Mouse (Mus musculus) testis, adult 2 months (tissue): ENCODE data around the gene Ip6k2. TPM values are rescaled to one million over a fixed set of nuclear protein-coding genes. Genes with fewer than 3 reads are reported as not detected.
A peak's percentile ranks its signal among the peaks of the same experiment; 100 is the strongest.

Experiments
- H3K27ac ChIP-seq: fragments of 200-500 bp; 2 replicates; pipeline ENCODE4 v1.5.1; 2012; ENCODE audit warnings: low read depth, low read length; ENCODE audit not compliant: control insufficient read depth, insufficient read depth
- H3K27me3 ChIP-seq: fragments of 200-500 bp; 2 replicates; pipeline ENCODE4 v1.6.1; 2012; ENCODE audit warnings: mild to moderate bottlenecking, low read length, moderate library complexity; ENCODE audit not compliant: control insufficient read depth, insufficient read depth
- H3K36me3 ChIP-seq: fragments of 200-500 bp; 2 replicates; pipeline ENCODE4 v1.6.1; 2012; ENCODE audit warnings: mild to moderate bottlenecking, low read length; ENCODE audit not compliant: control insufficient read depth, insufficient read depth
- H3K4me1 ChIP-seq: fragments of 200-500 bp; 2 replicates; pipeline ENCODE4 v1.6.1; 2012; ENCODE audit warnings: low read length; ENCODE audit not compliant: control insufficient read depth, insufficient read depth
- H3K4me3 ChIP-seq: fragments of 200-500 bp; 2 replicates; pipeline ENCODE4 v1.5.1; 2012; ENCODE audit warnings: low read depth, mild to moderate bottlenecking, low read length, moderate library complexity, mixed read lengths; ENCODE audit not compliant: control insufficient read depth
- CTCF ChIP-seq: fragments of 200-500 bp; IDR thresholded peaks from 2 replicates; pipeline ENCODE4 v1.5.1; 2012; ENCODE audit warnings: low read depth, mild to moderate bottlenecking, inconsistent platforms, low read length, moderate library complexity; ENCODE audit not compliant: control insufficient read depth, insufficient read depth, insufficient replicate concordance
- POLR2A ChIP-seq: fragments of 200-500 bp; IDR thresholded peaks from 2 replicates; pipeline ENCODE4 v1.6.1; 2012; ENCODE audit warnings: low read depth, mild to moderate bottlenecking, inconsistent platforms, low read length, moderate library complexity; ENCODE audit not compliant: control insufficient read depth
- polyA plus RNA-seq: library from polyadenylated mRNA; depleted of rRNA; stranded (reverse); fragments of >200 nt; gene quantifications from 2 replicates; pipeline ENCODE4 v1.2.3, GENCODE M21; 2012

Ip6k2 gene
- polyA plus RNA-seq, 1 experiment = 49.7 TPM

DNA sequence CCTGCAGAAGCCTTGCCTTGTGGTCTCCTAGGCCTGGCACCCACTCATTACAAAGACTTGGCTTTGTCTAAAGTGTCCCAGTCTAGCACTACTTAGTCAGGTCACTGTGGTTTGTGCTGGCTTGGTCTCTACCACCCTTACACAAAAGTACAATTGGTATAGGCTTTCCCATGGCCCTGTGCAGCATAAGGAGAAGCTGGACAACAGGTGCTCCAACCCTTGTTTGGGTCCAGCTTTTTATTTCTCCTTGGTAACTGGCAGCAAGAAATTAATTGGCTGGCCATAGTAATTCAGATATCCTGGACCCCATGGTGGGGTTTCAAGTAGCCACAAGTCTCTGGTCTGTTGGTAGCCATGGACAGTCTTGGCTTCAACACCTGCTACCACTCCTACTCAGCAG, 22.8 kb downstream of the Ip6k2 start:
- TF ChIP-seq CTCF (no peak), POLR2A (no peak)
- no peak overlapping the region for H3K4me3 ChIP-seq
- H3K36me3 ChIP-seq = no peaks in the 10 kb centered on the region

DNA sequence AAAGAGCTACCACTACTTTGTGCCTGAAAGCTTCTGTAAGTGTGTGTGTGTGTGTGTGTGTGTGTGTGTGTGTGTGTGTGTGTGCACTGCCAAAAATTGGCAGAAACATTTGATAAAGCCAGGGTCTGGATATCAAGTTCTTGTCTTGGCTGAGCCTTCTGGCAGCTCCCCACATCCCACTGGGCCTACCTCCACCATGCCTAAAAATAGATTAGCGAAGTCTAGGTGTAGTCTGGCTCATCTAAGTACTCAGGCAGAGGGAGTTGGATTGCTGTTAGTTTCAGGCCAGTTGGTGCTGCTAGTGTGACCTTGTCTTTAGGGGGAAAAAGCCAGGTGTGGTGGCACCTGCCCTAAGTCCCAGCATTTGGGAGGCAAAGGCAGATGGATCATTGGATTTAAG, 23.2 kb downstream of the Ip6k2 start:
- Histone ChIP-seq H3K4me1 (peaks cover 13% of the 10 kb centered on the region), H3K4me3 (no peak overlapping the region), H3K27ac (no peak overlapping the region), H3K27me3 (no peaks in the 10 kb centered on the region), H3K36me3 (no peaks in the 10 kb centered on the region)
- TF ChIP-seq CTCF (no peak), POLR2A (no peak)

More for the DNA sequence above, 22.8 kb downstream of the Ip6k2 start:
- no peak overlapping the region for H3K27ac ChIP-seq
- peaks cover 13% of the 10 kb centered on the region for H3K4me1 ChIP-seq
- no peaks in the 10 kb centered on the region for H3K27me3 ChIP-seq

DNA sequence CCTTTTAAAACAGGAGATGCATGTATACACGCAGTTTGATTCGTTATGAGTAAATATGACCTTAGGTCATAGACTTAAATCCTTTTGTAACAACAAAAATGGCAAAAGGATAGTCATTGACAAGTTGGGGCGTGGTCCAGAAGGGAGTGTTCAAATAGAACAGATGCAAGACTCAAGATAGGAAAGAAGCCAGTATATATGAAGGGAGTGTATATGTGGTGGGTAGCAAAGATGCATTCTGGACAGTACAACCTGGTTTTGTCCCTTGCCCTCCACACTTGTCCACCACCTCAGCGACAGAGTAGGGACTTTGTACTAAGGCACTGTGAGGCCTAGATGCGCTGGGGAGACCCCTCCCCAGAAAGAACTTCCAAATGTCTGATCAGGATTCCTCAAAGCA, 24.1 kb downstream of the Ip6k2 start:
- Histone ChIP-seq H3K27me3 (no peaks in the 10 kb centered on the region), H3K4me1 (peaks cover 13% of the 10 kb centered on the region), H3K36me3 (no peaks in the 10 kb centered on the region), H3K27ac (no peak overlapping the region), H3K4me3 (peak overlapping the region; percentile 51)
- no peak for TF ChIP-seq POLR2A
- no peak for TF ChIP-seq CTCF

DNA sequence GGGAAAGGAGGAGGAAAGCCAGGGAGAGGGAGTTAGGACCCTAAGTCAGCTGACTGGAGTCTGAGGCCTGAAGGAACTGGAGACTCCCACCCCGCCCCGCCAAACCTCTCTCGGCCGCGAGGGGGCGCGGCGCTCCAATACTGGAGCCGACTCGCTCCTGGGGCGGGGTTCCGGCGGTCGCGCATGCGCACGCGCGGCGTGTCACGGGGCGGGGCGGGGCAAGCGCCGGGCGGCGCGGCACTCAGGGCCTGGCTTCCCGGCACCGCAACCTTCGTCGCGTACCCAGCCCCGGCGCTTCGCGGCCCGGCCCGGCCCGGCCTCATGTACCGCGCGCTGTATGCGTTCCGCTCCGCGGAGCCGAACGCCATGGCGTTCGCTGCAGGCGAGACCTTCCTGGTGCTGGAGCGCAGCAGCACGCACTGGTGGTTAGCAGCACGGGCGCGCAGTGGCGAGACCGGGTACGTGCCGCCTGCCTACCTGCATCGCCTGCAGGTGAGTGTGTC, 24.6 kb downstream of the Ip6k2 start, which contains the start of gene Nckipsd:
Gene Nckipsd (plus strand): TSS at position 206 of the 503 bp plus-strand sequence.
- Histone ChIP-seq H3K36me3 (no peaks in the 10 kb centered on the region), H3K27ac (0 out of 2 replicates have a peak within 1 kb of the TSS, but pooled peaks have one; percentile 47), H3K4me1 (peaks cover 13% of the 10 kb centered on the region), H3K27me3 (no peaks in the 10 kb centered on the region), H3K4me3 (peak within 1 kb of the TSS; percentile 94)
- TF ChIP-seq POLR2A (no peak), CTCF (peak; percentile 70)

DNA sequence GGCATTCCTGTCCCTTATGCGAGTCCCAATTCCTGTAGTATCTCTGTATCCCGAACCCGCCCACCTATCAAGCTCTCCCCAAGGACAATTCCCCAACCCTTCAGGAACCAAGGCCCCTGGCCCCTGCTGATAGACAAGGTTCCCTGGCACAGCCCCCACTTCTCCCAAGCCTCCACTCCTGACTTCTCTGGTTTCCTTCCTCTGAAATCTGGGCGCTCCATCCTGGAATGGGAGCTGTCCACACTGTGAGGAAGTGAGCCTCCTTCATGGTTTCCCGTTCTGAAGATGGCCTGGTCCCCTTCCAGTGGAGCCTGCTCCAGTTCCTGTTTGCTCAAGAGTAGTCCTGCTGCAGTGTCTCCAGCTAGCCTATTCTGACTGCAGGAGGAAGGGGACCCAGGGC, 25.6 kb downstream of the Ip6k2 start:
- Histone ChIP-seq H3K27me3 (no peaks in the 10 kb centered on the region), H3K36me3 (no peaks in the 10 kb centered on the region), H3K4me3 (no peak overlapping the region), H3K27ac (no peak overlapping the region), H3K4me1 (peaks cover 13% of the 10 kb centered on the region)
- TF ChIP-seq CTCF = no peak
- TF ChIP-seq POLR2A = no peak

DNA sequence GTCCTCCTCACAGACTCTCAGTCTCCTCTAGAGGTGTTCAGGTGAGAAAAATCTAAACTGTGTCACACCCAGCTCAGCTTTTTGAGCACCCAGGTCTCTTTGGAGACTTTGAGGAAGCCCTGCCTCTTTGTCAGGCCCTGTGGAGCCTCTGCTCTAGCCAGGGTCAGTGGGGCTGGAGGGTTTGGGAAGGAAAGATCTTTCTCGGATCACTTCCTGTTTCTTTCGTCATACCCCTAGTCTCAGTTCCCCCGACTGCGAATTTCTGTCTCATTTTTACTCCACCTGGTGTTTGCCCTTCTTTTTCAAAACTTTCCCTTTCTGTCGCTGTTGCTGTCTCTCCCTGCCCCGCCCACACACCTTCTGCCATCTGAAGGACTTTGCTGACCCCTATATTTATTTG, 26.1 kb downstream of the Ip6k2 start:
- H3K4me3 ChIP-seq = no peak overlapping the region
- no peaks in the 10 kb centered on the region for H3K27me3 ChIP-seq
- no peaks in the 10 kb centered on the region for H3K36me3 ChIP-seq
- H3K27ac ChIP-seq = no peak overlapping the region
- peaks cover 13% of the 10 kb centered on the region for H3K4me1 ChIP-seq
- TF ChIP-seq POLR2A (no peak), CTCF (no peak)

DNA sequence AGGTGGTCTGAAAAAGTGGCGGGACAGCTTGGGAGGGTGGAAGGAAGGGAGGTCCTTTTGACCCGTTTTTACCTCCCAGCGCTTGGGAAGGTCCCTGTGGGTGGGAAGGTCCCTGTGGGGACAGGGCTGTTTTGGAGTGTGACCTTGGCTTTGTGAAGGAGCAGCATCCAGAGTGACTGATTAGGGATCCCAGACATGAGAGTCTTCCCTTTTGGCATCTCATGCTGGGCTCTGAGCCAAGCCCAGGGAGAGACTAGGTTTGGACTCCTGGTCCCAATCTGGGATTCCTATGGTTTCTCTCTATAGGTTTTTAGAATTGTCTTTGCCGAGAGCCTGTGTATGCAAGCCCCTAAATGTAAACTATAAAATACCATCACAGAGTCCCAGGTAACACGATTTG, 26.9 kb downstream of the Ip6k2 start:
- Histone ChIP-seq H3K27ac (no peak overlapping the region), H3K27me3 (no peaks in the 10 kb centered on the region), H3K4me3 (no peak overlapping the region), H3K4me1 (peaks cover 13% of the 10 kb centered on the region), H3K36me3 (no peaks in the 10 kb centered on the region)
- TF ChIP-seq CTCF (no peak), POLR2A (no peak)

DNA sequence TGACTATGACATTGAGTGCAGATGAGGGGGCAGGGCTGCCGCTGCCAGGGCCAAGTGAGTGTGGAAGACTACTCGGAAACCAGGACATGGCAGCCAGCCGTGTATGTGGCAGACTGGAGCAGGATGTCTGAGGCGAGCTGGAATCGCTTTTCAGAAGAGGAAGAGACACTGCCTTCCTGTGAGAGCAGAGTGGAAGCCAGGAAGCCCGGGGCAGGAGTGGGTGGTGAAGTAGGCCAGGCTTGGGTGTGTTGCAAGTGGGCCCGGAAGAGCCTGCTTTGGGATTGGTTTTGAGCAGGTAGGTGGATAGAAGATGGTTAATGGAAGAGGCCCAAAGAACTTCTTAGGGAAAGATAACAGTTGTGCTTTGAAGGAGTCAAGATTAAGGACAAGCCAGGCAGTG, 32.0 kb downstream of the Ip6k2 start:
- no peaks in the 10 kb centered on the region for H3K27me3 ChIP-seq
- TF ChIP-seq POLR2A (no peak), CTCF (no peak)
- no peak overlapping the region for H3K4me3 ChIP-seq
- no peaks in the 10 kb centered on the region for H3K4me1 ChIP-seq
- no peaks in the 10 kb centered on the region for H3K36me3 ChIP-seq
- no peak overlapping the region for H3K27ac ChIP-seq
